Mouse (Mus musculus): ENCODE measurements around the gene Gm5269. TPM values are rescaled to one million over a fixed set of nuclear protein-coding genes. Genes with fewer than 3 reads are reported as not detected.

Gene Gm5269
- total RNA-seq, 2 experiments from 2014 or later = not detected

DNA sequence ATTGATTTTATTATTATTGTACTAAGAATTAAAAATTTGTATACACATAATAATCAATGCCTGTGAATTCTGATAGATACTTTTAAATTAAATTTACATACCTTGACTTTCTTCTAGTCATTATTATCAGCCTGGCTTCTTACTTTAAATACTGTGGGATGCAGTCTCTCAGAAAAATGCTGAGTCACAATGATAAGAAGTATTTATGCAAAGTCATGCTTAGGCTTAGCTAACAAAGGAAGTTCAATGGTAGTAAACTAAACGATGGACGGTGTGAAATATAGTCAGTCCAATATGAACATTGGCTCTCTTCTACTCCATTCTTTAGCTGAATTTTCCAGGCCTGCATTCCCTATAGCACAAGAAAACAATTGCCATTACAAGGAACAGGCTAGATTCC lies 16.8 kb downstream of the Gm5269 start:
- Histone ChIP-seq H3K27ac (no peak overlapping the region), H3K4me3 (no peak overlapping the region)
- intact Hi-C loops (cut with DNase I) = no loop called here
- TF ChIP-seq CTCF (IDR thresholded peaks at IDR 0.05) = no peak
- DNase-seq = no peak

DNA sequence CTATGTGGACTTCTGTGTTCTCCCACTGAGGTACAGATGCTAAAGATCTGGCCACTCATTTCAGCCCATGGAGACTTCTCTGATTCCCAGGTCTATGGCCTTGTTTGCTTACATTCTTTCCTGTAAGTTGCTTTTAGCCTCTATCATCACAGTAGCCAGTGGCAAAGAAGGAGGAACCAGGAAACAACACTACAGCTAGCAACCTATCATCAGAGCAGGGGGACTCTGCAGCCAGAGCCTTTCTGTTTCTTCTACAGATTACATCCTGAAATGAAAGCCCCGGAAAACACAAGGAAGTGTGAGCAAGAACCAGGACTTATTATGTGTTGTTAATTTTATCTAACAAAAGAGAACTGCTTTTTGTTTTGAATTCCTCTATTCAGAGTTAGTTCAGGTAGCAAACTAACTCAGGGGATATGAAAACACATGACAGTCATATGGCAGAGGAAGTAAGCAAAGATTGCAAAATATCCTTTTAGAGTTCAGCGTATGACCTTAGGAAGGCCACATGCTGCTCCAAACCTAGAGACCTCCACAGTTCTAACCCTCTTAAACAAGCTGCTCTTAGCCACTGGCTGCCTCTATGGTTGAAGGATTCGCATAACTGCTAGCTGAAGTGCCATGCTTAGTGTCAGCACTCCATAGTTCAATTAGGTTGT lies 21.5 kb downstream of the Gm5269 start:
- no peak overlapping the region for H3K4me3 ChIP-seq
- no peak for DNase-seq
- no peak for TF ChIP-seq CTCF (IDR thresholded peaks at IDR 0.05)
- peak overlapping the region; percentile 16 for H3K27ac ChIP-seq
- intact Hi-C loops (cut with DNase I) = loop anchor here (10.0 kb wide), 1 partner anchor 56 kb away; the partner anchor contains the start of gene Slc40a1

DNA sequence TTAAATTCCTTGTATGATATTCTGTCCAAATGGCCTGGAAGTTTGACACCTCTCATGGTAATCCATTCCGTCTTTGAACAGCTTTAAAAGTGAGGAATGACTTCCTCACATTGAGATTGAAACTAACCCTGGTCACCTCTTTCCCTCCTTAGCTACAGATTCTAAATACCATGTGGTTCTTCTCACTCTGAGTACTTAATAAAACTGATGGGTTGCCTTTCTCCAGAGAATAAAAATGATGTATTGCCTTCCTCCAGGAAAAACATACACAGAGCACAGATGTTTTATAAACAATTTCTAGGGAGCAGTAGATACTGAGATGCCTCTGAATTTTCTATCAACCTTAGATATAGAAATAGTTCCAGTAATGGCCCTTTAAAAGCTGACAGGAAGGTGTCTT lies 22.0 kb downstream of the Gm5269 start:
- no peak overlapping the region; the same call in 1 of the 2 replicates for H3K27ac ChIP-seq

DNA sequence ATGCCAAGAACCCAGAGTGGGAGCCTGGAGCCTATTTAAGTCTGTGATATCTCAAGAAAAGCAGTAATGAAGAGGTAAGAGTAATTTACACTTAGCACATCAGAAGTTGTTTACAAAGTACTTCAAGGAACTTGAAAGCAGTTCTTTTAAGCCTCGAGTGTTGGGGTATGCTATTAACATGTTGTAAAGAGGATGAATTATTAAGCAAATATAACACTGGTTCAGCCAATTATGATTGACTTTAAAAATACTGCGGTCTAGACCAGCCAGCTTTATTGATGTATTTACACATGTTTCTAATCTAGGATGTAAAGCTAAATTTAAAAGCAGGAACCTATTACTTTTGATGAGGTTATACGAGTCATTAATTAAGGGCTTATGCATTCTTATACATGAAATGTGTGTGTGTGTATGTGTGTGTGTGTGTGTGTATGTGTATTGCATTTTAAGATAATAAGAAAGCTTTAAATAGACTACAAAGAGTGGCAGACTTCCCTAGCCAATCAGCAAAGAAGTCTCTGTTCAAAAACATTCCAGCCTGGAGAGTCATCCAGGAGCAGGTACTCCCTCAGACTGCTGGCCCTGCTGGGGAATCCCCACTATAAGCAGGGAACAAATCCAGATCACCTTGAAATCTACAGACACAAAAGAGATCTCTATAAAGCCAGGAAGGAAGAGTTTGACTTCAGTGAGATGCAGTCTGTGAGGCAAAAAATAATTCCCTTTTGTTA lies 23.6 kb downstream of the Gm5269 start:
- intact Hi-C loops (cut with DNase I) = loop anchor here (10.0 kb wide), 1 partner anchor 58 kb away; the partner anchor contains the start of gene Slc40a1
- TF ChIP-seq CTCF (IDR thresholded peaks at IDR 0.05) = no peak
- DNase-seq = no peak
- Histone ChIP-seq H3K27ac (no peak overlapping the region), H3K4me3 (no peak overlapping the region)

More for the DNA sequence above, 22.0 kb downstream of the Gm5269 start:
- TF ChIP-seq CTCF (IDR thresholded peaks at IDR 0.05) = no peak
- intact Hi-C loops (cut with DNase I) = loop anchor here (10.0 kb wide), 1 partner anchor 57 kb away; the partner anchor contains the start of gene Slc40a1
- H3K4me3 ChIP-seq = no peak overlapping the region
- no peak for DNase-seq

DNA sequence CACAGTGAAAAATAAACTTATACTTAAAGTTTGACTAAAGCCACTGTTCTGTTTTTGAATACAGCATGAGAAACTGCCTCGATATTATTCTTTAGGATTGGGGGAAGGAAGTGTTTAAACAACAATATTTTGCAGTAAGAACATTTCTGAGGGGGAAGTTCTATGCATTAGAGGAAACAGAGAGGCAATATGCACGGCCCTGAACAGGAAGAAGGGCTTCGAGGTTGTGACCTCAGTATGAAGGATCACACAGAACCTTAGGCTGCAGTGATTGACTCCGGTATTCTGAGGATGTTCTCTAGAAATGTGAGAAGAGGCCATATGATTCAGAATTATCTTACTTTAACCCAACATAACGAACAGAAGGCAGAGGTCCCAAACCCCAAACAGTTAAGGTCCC lies 24.3 kb downstream of the Gm5269 start:
- H3K4me3 ChIP-seq = no peak overlapping the region
- intact Hi-C loops (cut with DNase I) = loop anchor here (10.0 kb wide), 1 partner anchor 59 kb away; the partner anchor contains the start of gene Slc40a1
- DNase-seq = no peak
- H3K27ac ChIP-seq = peak overlapping the region; percentile 68; the same call in 1 of the 2 replicates
- TF ChIP-seq CTCF (IDR thresholded peaks at IDR 0.05) = no peak

DNA sequence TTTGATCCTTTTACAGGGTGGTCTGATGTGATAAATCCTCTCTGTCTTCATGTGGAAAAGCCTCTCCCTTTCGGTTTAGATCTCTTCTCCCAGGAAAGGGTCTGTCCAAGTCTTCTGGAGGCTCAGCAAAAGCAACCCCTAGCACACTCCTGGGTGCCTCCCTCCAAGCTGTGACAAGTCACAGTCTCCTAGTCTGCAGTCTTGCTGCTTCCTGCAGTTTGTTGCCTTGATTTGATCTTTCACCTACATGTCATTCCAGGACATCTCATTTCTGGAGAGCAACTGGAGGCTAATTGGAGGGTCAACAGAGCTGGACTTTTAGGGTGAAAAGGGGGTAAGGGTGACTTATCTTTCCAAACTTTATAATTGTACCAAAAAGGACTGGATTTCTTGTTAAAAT lies 24.8 kb downstream of the Gm5269 start:
- DNase-seq = no peak
- TF ChIP-seq CTCF (IDR thresholded peaks at IDR 0.05) = no peak
- peak overlapping the region; percentile 68 for H3K27ac ChIP-seq
- no peak overlapping the region for H3K4me3 ChIP-seq
- intact Hi-C loops (cut with DNase I) = loop anchor here (10.0 kb wide), 1 partner anchor 59 kb away; the partner anchor contains the start of gene Slc40a1

DNA sequence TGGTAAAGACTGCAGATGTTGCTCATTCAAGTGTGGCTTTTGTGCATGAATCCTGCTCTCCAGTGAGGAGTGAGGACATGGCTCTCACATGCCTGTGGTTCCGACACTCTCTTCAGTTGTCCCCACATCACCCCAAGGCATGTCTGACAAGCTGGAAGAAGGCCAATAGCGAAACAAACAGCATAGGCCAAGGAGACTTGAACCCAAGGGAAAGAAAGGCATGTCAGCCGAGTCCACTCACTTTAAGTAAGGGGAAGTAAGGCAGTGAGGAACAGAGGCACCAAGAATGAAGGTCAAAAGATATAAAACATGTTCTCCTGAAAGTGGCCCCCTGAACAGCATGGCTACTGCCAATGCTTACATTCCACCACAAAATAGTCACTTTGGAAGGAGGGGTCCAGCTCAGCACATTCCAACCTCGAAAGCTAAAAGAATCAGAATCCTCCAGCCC lies 25.5 kb downstream of the Gm5269 start:
- Histone ChIP-seq H3K27ac (peak overlapping the region; percentile 68), H3K4me3 (no peak overlapping the region)
- peak; percentile 23 for DNase-seq
- TF ChIP-seq CTCF (IDR thresholded peaks at IDR 0.05) = no peak
- intact Hi-C loops (cut with DNase I) = loop anchor here (10.0 kb wide), 1 partner anchor 60 kb away; the partner anchor contains the start of gene Slc40a1

DNA sequence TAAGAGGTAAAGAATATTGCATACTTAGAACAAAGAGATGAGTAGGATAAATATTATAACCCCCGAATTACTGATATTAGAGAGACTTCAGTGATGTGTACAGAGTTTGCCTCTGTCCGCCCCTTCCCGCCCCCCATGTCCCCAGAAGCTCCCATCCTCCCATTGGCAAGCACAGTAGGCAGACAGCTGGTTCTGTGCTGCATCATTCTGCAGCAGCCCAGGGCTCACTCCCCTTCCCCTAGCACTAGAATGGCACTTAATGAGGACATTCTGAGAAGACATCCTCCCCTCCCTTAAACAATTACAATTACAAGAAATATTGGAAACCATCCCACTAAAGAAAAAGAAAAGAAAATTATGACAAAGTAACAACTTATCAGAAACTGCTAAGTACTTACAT lies 26.4 kb downstream of the Gm5269 start:
- no peak for TF ChIP-seq CTCF (IDR thresholded peaks at IDR 0.05)
- intact Hi-C loops (cut with DNase I) = loop anchor here (10.0 kb wide), 1 partner anchor 61 kb away; the partner anchor contains the start of gene Slc40a1
- Histone ChIP-seq H3K4me3 (no peak overlapping the region), H3K27ac (no peak overlapping the region)
- DNase-seq = peak; percentile 21

DNA sequence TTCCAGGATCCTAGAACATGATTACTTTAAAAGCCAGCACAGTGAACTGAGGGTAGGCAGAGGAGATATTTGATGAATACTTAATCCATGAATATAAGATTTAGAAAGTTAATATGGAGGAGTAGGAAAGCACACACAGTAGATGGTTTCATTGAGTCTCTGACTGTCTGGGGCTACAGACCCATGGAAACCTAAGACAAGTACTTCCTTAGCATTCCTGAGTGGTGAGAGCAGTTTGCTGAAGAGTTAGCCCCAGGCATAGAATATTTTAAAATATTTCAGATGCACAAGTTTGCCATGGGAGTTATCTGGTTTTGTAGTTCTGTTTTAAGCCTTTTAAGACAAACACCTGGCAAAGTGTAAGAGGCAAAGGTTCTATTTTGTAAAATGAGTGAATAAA lies 28.9 kb downstream of the Gm5269 start:
- intact Hi-C loops (cut with DNase I) = loop anchor here (10.0 kb wide), 1 partner anchor 64 kb away; the partner anchor contains the start of gene Slc40a1
- no peak for TF ChIP-seq CTCF (IDR thresholded peaks at IDR 0.05)
- Histone ChIP-seq H3K4me3 (no peak overlapping the region), H3K27ac (peak overlapping the region; percentile 76)
- no peak for DNase-seq

DNA sequence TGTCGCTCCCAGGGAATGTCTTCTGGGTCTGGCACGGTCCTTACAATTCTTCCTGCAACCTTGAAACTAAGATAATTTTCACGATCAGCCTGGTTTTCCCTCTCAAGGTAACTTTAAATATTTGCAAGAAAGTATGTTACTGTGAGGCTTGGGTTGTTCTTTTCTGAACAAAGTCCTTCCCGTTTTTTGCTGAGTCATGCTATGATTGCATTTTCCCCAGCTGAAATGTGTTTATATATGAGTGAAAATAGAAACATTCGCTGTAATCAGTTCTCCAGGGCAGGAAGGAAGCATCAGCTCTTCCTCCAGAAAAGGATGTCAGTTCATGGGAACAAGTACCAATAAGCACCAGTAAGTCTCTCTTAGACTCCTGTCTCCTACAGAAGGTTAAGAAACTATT lies 29.7 kb downstream of the Gm5269 start:
- intact Hi-C loops (cut with DNase I) = loop anchor here (10.0 kb wide), 1 partner anchor 64 kb away; the partner anchor contains the start of gene Slc40a1
- no peak for DNase-seq
- peak overlapping the region; percentile 17 for H3K4me3 ChIP-seq
- no peak for TF ChIP-seq CTCF (IDR thresholded peaks at IDR 0.05)
- H3K27ac ChIP-seq = peak overlapping the region; percentile 76

DNA sequence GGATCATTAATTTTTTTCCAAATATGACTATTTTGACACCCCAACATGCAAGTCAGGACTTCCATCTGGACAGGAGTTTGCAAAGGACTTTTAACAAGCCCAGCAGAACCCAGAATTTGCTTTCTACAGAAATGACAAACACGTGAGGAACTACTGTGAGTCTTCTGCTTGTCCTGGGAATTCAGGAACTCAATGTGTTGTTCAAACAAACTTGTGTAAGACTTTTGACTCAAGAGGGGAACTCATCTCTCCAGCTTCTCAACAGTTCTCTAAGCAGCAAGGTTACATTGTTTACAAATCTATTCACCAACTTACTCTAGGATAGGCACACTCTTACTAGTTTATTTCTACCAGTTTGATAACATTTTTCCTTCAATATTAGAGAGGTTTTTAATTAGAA lies 32.0 kb downstream of the Gm5269 start:
- DNase-seq = no peak
- H3K27ac ChIP-seq = no peak overlapping the region
- no peak for TF ChIP-seq CTCF (IDR thresholded peaks at IDR 0.05)
- intact Hi-C loops (cut with DNase I) = no loop called here
- no peak overlapping the region for H3K4me3 ChIP-seq

DNA sequence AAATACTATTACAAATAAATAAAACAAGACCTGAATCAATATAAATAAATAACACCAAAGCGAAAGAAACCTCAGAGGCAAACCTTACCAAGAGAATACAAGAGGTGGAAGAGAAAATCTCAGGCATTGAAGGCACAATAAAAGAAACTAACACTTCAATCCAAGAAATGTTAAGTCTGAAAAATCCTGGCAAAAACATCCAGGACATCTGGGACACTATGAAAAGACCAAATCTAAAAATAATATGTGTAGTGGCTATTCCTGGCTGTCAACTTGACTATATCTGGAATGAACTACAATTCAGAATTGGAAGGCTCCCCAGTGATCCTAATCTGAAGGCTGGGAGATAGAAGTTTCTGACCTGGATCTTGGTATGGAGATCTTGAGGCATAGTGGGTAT lies 44.6 kb downstream of the Gm5269 start:
- intact Hi-C loops (cut with DNase I) = no loop called here
- DNase-seq = no peak
- TF ChIP-seq CTCF (IDR thresholded peaks at IDR 0.05) = no peak

More for the DNA sequence above, 44.6 kb downstream of the Gm5269 start:
- Histone ChIP-seq H3K4me3 (peak overlapping the region; percentile 59), H3K27ac (peak overlapping the region; percentile 87)

Other genes starting within 250 kb of the Gm5269 start
- 10 to 100 TPM; 18.5 to 24.7 TPM for gene Wdr75, start 95.1 kb downstream of the Gm5269 start, total RNA-seq (2021)
- 10 to 100 TPM; 21.3 to 26.3 TPM for gene Slc40a1, start 36.2 kb upstream of the Gm5269 start, total RNA-seq (2021)
- gene Dnah7b, start 176.0 kb upstream of the Gm5269 start, total RNA-seq (2021) = under 1 TPM; 0.11 to 0.43 TPM

Data from gastrocnemius, adult 2 months (tissue).